Mouse (Mus musculus): ENCODE results near the gene Epx. TPM values are rescaled to one million over a fixed set of nuclear protein-coding genes. Genes with fewer than 3 reads are reported as not detected.
A peak's percentile ranks its signal among the peaks of the same experiment; 100 is the strongest.

Gene Epx
- total RNA-seq (2021): not detected
- long read RNA-seq, experiment 1, partial matches to known transcripts: 0 of 1 reads
- long read RNA-seq, experiment 1, other reads (novel, unspliced or antisense): 1 of 1 reads
- long read RNA-seq, experiment 2: 0 reads

- no peak for DNase-seq (ENCODE audit: low spot score in 2 of 2)
These were observed at the start of gene Epx for GRCm38 (mm10) chr11:87875436-87875835. TSS of gene Epx (minus strand) at chr11:87875536.

GRCm38 (mm10) chr11:87920966-87921365 is 45.6 kb upstream of the Epx start, which contains the start of gene Olfr464:
TSS of gene Olfr464 (minus strand) at chr11:87920967.
- no peak for DNase-seq (ENCODE audit: low spot score in 2 of 2)

- peak in 1 of 2 experiments; percentile 38 for DNase-seq (ENCODE audit: low spot score in 2 of 2)
These were observed 45.0 kb upstream of the Epx start for GRCm38 (mm10) chr11:87920301-87920700.

- DNase-seq (ENCODE audit: low spot score in 2 of 2): no peak
These were observed 40.7 kb upstream of the Epx start for GRCm38 (mm10) chr11:87916005-87916404.

GRCm38 (mm10) chr11:87904331-87904730 is 29.0 kb upstream of the Epx start:
- no peak for DNase-seq (ENCODE audit: low spot score in 2 of 2)

- DNase-seq (ENCODE audit: low spot score in 2 of 2): no peak
These were observed 22.0 kb upstream of the Epx start, which contains the start of gene Olfr463 for GRCm38 (mm10) chr11:87897287-87897686. TSS of gene Olfr463 (minus strand) at chr11:87897387.

- DNase-seq (ENCODE audit: low spot score in 2 of 2): no peak
These were observed 16.8 kb upstream of the Epx start, which contains the start of gene Olfr462 for GRCm38 (mm10) chr11:87892168-87892567. TSS of gene Olfr462 (minus strand) at chr11:87892268.

GRCm38 (mm10) chr11:87884856-87885255 is 9.5 kb upstream of the Epx start:
- no peak for DNase-seq (ENCODE audit: low spot score in 2 of 2)

- DNase-seq (ENCODE audit: low spot score in 2 of 2): no peak
These were observed 8.2 kb upstream of the Epx start for GRCm38 (mm10) chr11:87883493-87883892.

GRCm38 (mm10) chr11:87881714-87882113 is 6.4 kb upstream of the Epx start:
- DNase-seq (ENCODE audit: low spot score in 2 of 2): no peak

- DNase-seq (ENCODE audit: low spot score in 2 of 2): no peak
These were observed 4.5 kb upstream of the Epx start for GRCm38 (mm10) chr11:87879826-87880225.

- no peak for DNase-seq (ENCODE audit: low spot score in 2 of 2)
These were observed 3.6 kb downstream of the Epx start for GRCm38 (mm10) chr11:87871766-87872165.

- DNase-seq (ENCODE audit: low spot score in 2 of 2): no peak
These were observed 5.2 kb downstream of the Epx start for GRCm38 (mm10) chr11:87870096-87870495.

- DNase-seq (ENCODE audit: low spot score in 2 of 2): peak; percentile 16 to 30
These were observed 8.4 kb downstream of the Epx start for GRCm38 (mm10) chr11:87866891-87867290.

GRCm38 (mm10) chr11:87862805-87863204 is 12.5 kb downstream of the Epx start:
- DNase-seq (ENCODE audit: low spot score in 2 of 2): no peak

- no peak for DNase-seq (ENCODE audit: low spot score in 2 of 2)
These were observed 14.9 kb downstream of the Epx start for GRCm38 (mm10) chr11:87860426-87860825.

- no peak for DNase-seq (ENCODE audit: low spot score in 2 of 2)
These were observed 16.1 kb downstream of the Epx start for GRCm38 (mm10) chr11:87859273-87859672.

- no peak for DNase-seq (ENCODE audit: low spot score in 2 of 2)
These were observed 20.8 kb downstream of the Epx start for GRCm38 (mm10) chr11:87854550-87854949.

GRCm38 (mm10) chr11:87853597-87853954 is 21.8 kb downstream of the Epx start:
- DNase-seq (ENCODE audit: low spot score in 2 of 2): peak; percentile 31 to 47

GRCm38 (mm10) chr11:87852690-87853596 is 22.4 kb downstream of the Epx start, which contains the start of gene Mks1:
TSS of gene Mks1 (plus strand) at chr11:87853215.
- peak; percentile 90 to 92 for DNase-seq (ENCODE audit: low spot score in 2 of 2)

GRCm38 (mm10) chr11:87847884-87848283 is 27.5 kb downstream of the Epx start:
- no peak for DNase-seq (ENCODE audit: low spot score in 2 of 2)

- no peak for DNase-seq (ENCODE audit: low spot score in 2 of 2)
These were observed 28.3 kb downstream of the Epx start for GRCm38 (mm10) chr11:87846968-87847600.

Data from left cerebral cortex, adult 18-20 months (tissue).